Mouse (Mus musculus): ENCODE results near the gene Hist1h2bl.

Gene Hist1h2bl

DNA sequence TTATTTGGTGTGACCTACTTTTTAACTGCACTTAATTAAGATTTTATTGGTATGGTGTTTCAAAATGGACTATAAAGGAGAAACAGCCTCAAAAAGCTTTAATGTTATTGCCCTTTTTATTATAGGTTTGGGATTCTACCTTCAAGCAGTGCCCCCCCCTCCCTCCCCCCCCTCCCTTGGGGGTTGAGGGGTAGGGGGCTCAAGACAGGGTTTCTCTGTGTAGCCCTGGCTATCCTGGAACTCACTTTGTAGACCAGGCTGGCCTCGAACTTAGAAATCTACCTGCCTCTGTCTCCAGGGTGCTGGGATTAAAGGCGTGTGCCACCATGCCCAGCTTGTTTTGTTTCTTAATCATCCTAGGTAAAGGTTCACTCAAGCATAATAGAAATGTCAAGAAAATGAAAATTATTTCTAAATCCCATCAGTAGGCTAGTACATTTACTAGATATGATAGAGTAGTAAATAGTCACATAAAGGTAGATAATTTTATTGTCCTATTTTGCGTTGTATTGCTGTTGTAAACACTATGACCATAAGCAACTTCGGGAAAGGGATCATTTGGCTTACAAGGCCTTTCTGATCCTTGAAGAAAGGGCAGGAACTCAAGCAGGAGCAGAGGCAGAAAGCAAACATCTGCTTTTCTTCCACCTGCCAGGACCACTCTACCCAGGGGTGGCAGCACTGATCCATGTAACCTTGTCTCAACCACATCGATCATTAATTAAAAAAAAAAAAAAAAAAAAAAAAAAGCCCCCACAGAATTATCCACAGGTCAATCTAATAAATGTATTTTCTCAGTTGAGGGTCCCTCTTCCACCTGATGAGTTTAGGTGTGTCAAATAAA, 7.3 kb upstream of the Hist1h2bl start:
- DNase-seq (ENCODE audit: low read depth, low spot score): peak; percentile 26

DNA sequence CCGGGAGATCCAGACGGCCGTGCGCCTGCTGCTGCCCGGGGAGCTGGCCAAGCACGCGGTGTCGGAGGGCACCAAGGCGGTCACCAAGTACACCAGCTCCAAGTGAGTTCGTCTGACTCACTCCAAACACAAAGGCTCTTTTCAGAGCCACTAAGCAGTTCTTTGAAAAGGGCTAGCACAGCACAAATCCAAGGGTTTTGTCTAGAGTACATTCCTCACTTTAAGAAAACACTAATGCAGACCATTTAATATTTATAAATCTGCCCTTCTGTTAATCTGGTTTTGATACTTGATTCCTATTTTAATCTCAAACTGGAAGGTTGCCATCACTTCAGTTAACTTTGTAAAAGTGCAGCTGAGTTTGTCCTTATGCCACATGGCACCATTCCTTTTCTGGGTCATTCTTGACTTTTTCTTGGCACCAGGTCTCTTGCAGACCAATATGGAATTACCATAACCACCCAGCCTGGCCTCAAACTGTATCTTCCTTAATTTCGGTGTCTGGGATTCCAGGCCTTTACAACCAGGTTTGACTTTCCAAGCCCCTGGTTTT, 6.5 kb upstream of the Hist1h2bl start:
- peak; percentile 44 for DNase-seq (ENCODE audit: low read depth, low spot score)

DNA sequence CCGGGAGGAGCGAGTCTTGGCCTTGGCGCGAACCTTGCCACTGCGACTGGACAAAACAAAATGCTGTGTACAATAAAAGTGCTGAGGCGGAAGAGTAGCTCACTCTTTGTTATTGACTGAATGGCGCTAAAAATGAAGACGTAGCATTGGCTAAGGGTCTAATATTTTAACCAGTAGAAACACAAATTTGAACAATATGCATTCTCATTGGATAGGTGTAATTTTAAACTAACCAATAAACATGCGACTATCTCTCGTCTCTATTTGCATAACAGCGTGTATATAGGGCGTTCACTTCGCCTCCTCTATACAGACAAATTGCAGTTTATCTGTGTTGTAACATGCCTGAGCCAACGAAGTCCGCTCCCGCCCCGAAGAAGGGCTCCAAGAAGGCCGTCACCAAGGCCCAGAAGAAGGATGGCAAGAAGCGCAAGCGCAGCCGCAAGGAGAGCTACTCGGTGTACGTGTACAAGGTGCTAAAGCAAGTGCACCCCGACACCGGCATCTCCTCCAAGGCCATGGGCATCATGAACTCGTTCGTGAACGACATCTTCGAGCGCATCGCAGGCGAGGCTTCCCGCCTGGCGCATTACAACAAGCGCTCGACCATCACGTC, 5.9 kb upstream of the Hist1h2bl start, which contains the start of gene Hist1h2bm:
Gene Hist1h2bm, plus strand, starts transcription at position 288 of the 616 bp plus-strand sequence.
- DNase-seq (ENCODE audit: low read depth, low spot score): peak; percentile 91

DNA sequence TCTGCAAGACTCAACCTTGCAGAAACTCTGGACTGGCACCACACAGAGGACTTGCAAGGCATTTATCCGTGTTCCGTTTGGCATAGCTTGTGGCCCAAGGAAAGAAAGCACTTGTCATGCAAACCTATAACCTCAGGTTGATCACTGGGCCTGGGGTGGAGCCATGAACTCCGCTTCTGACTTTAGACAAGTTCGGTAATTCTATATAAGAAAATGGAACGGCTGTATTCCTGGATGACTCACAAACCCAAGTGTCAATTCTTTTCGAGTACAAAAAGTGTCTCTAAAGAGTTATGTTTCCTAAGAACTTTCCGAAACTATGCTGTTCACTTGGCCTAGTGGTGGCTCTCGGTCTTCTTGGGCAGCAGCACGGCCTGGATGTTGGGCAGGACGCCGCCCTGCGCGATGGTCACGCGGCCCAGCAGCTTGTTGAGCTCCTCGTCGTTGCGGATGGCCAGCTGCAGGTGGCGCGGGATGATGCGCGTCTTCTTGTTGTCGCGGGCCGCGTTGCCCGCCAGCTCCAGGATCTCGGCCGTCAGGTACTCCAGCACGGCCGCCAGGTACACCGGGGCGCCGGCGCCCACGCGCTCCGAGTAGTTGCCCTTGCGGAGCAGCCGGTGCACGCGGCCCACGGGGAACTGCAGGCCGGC, 5.3 kb upstream of the Hist1h2bl start:
- peak; percentile 70 for DNase-seq (ENCODE audit: low read depth, low spot score)

DNA sequence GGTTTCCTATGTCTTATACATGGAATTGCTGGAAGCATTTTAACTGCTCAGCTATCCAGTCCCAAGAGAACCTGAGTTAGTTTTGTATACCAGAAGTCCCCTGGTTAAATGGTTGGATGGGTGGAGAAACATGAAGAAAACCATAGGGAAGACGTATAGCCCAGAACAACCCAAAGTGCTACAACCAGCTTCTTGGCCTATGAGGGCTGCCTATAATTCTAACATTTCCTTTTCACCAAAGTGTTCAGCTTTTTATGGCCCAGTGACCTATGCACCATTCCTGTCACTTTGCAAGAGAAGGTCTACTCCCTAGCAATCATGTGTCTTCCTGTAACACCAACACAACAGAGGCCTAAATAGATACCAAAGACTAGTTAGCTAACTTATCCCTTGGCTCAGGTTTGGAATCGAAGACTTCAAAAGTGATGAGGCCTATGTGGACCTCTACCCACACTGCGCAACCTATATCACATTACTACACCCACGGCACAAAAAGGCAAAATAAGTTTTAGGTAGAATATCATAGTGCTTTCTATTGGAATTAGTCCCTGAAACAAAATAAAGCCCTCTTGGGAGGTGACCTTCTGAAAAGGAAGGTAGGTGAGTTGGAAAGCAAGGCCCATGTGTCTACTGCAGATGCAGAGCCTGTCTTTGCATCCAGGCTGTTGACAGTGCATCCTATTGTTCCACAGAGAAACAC, 2.6 kb upstream of the Hist1h2bl start:
- peak; percentile 75 for DNase-seq (ENCODE audit: low read depth, low spot score)

DNA sequence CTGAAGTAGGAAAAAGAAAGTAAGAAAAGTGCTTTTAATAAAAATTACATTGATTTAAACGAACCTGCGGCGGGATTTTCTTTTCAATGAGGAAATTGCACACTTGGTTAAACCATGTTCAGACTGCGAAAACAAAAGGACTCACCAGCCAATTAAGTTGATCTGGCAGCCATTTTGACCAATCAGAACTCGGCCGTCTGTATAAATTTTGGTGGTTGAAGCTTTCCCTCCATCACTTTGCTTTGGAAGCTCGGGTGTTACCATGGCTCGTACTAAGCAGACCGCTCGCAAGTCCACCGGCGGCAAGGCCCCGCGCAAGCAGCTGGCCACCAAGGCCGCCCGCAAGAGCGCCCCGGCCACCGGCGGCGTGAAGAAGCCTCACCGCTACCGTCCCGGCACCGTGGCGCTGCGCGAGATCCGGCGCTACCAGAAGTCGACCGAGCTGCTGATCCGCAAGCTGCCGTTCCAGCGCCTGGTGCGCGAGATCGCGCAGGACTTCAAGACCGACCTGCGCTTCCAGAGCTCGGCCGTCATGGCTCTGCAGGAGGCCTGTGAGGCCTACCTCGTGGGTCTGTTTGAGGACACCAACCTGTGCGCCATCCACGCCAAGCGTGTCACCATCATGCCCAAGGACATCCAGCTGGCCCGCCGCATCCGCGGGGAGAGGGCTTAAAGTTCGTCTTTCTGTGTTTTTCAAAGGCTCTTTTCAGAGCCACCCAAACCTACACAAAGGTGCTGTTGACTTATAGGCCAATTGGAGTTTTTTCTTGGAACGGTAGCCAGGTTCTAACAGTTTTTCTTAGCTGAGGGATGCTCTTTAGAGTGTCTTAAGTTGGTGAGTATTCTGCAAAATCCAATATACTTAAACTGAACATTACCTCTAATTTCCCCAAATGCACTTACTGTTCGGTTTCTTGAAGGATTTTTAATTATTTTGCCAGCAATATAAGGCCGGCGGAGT, 1.7 kb upstream of the Hist1h2bl start, which contains the start of gene Hist1h3h:
Gene Hist1h3h, plus strand, starts transcription at position 263 of the 961 bp plus-strand sequence.
- peak; percentile 92 for DNase-seq (ENCODE audit: low read depth, low spot score)

DNA sequence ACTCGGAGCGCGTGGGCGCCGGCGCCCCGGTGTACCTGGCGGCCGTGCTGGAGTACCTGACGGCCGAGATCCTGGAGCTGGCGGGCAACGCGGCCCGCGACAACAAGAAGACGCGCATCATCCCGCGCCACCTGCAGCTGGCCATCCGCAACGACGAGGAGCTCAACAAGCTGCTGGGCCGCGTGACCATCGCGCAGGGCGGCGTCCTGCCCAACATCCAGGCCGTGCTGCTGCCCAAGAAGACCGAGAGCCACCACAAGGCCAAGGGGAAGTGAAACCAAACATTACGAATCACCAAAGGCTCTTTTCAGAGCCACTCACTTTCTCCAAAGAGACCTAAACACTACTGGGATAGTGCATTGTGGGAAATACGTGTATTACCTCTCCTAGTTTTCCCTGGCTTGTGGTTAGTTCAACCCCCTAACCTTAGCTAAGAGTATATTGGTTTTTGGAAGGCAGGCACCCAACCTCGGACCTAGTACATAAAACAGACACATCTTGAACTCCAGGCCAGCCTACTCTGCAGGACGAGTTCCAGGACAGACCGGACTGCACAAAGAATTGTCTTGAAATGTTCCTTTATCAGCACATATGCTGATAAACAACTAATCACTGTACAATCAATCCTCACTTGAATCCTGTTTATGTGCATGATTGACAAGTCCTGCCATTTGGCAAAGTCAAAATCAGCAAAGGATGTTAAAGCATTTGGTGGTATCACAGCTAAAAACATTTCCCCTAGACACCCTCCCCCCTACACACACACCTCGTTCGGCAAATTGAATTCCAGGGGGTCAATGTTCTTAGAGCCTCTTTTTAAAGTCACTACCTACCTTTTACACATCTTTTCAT, 823 bp upstream of the Hist1h2bl start:
- DNase-seq (ENCODE audit: low read depth, low spot score): peak; percentile 78

DNA sequence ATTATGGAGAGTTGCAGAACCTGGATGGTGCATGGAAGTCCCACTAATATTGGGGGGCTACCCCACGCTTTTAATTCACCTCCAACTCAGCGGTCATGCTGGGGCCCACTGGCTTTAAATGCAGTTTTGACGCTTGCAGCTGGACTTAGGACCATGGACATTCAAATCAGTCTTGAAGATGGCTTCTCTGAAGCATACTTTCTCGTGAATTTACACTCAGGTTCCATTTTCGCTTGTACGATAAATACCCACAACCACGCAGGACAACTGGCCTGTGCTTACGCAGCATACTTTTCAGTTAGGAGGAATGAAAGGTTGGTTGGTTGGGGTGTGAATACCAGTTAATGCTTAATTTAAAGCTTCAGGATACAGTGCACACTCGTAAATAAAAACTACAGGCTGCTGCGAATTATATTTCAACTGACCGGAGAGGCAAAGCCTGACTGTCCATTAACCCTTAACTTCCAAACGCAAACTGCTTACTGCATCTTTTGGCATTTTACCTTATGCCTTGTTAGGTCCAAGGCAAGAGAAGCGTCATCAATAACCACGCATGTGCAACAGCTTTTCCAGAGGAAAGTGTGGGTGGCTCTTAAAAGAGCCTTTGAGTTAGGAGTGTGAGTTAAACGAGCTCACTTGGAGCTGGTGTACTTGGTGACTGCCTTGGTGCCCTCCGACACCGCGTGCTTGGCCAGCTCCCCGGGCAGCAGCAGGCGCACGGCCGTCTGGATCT, 646 bp downstream of the Hist1h2bl start:
- peak; percentile 52 for DNase-seq (ENCODE audit: low read depth, low spot score)

DNA sequence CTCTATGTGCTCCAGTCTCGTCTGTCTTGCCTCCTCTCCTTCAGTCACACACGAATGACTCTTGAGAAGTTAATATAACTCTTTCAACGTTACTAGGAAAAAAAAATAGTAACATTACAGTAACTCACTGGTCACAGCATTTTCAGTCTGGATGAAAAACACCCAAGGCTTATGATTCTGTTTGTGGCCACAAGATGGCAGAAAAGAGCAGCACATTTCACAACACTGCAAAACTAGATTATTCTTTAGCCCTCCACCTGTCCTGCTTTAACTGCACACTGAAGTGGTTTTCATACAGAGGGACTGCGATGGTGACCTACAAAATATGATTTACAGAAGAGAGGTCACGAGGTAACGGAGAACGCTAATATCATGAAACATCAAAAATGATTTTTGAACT, 1.2 kb downstream of the Hist1h2bl start:
- peak; percentile 73 for DNase-seq (ENCODE audit: low read depth, low spot score)

DNA sequence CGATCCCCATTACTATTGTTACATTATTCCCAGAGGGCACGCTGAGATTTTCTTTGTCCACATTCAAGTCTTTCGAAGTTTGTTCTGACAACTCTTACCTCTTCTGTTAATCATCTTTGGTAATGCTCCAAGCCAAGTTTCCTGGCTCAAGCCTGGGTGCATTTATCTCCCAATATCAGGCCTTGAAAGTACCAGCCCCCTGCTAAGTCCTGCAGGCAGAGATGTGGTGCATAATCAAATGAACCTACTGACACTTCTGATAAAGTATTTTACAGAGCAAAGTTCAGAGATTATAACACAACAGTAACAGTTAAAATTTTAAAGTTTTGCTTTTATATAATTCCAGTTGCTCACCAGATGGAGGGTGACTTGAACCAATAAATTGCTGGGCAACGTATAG, 4.2 kb downstream of the Hist1h2bl start:
- no peak for DNase-seq (ENCODE audit: low read depth, low spot score)

DNA sequence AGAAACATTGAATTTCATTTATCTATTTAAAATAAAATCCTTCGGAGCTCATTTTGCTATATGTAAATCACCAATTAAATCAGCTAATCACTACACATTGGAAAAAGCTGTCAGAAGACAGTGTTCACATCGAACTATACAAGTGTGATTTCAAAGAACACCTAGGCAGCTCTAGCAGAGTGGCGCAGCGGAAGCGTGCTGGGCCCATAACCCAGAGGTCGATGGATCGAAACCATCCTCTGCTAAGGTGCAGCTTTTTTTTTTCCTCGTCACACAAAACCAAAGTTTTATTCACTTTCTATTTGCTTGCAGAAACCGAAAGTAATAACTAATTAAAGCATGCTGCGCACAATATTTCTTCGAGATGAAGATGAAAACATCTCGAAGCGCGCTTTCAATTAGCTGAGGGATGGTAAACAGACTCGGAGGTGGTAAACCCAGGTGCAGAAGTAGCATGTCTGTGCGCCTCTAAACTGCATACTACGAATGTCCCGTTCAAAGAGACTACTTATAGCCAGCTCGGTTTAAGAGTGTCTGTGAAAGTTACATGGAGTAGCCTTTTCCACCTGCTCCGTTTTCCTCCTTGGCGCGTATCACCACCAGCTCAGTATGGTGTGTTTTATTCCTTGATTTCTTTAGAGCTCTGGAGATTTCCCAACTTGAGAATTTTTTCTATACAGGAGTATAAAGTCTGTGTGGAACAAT, 5.0 kb downstream of the Hist1h2bl start:
- DNase-seq (ENCODE audit: low read depth, low spot score): peak; percentile 74

GRCm38 (mm10) chr13:21710031-21710711, 5.8 kb downstream of the Hist1h2bl start:
- peak; percentile 91 for DNase-seq (ENCODE audit: low read depth, low spot score)

DNA sequence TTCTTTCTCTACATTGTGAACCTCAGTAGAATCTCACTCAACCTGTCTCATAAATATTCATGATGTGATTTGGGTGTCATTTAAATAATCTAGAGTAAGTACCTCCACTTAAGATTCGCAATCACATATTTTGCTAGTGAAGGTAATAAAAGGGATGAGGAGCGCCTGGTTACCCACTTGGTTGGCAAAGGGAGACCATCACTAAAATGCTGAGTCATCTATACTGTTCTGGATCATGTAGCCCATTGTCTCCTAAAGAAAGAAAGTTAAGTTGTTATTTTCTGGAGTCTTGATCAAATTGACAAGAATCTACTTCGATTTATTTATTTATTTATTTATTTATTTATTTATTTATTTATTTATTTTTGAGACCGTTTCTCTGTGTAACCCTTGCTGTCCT, 9.3 kb downstream of the Hist1h2bl start:
- no peak for DNase-seq (ENCODE audit: low read depth, low spot score)

DNA sequence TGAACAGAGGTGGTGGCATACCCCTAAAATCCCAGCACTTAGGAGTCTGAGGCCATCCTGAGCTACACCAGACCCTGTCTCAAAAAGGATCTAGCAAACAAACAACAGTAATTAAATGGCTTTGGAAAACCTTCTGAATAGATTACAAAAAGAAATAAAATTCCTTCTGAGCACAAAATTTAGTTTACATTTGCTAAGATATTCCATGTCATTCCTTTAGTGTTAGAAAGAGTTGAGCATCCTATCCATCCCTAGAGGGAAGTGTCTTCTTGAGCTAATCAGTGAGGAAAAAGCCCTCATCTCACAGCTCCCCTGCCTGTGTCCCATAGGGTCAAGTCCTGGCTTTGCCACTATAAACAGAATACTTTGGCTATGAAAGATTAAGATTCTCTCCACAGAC, 18.1 kb downstream of the Hist1h2bl start, which contains the start of gene Olfr1359:
Gene Olfr1359, plus strand, starts transcription at position 301 of the 400 bp plus-strand sequence.
- no peak for DNase-seq (ENCODE audit: low read depth, low spot score)

DNA sequence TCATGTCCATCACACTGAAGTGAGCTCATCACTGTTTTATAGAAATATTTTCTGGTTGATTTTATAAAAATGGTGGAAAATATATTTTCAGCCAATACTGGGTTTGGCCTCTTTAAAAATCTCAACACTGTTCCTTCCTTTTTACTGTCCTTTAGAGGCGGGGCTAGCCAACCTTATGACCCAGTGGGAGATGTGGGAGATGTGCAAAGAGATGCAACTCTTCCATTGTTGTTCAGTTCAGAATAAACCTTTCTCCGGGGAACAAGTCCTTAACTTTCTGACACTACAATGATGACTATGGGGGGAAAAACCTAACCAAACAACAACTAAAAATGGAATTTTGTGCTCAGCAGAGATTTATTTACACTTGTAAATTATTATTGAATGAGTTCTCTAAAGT, 38.6 kb downstream of the Hist1h2bl start, which contains the start of gene Olfr1360:
Gene Olfr1360, minus strand, starts transcription at position 101 of the 400 bp plus-strand sequence.
- no peak for DNase-seq (ENCODE audit: low read depth, low spot score)
